Mouse (Mus musculus) stomach, embryonic 14.5 days (tissue): Measurements from ENCODE around the gene Klhl21. TPM values are rescaled to one million over a fixed set of nuclear protein-coding genes. Genes with fewer than 3 reads are reported as not detected.

Experiments
- ATAC-seq: fragments of 200-750 bp; cut with Nextera tagmentation; 2 replicates; pipeline ENCODE4 v1.8.0; 2017; ENCODE audit warnings: low read depth, moderate TSS enrichment; ENCODE audit not compliant: insufficient number of reproducible peaks, insufficient read depth, low FRiP score
- H3K27ac ChIP-seq: fragments of 300-500 bp; sonication (generic); 2 replicates; pipeline ENCODE4 v1.5.1; 2014; ENCODE audit warnings: mild to moderate bottlenecking, low read length, moderate library complexity, mixed read lengths
- H3K27me3 ChIP-seq: fragments of 300-500 bp; sonication (generic); 2 replicates; pipeline ENCODE4 v1.6.1; 2014; ENCODE audit warnings: low read length, control low read depth, mixed read lengths; ENCODE audit not compliant: control insufficient read depth, insufficient read depth
- H3K36me3 ChIP-seq: fragments of 300-500 bp; sonication (generic); 2 replicates; pipeline ENCODE4 v1.6.1; 2014; ENCODE audit warnings: mild to moderate bottlenecking, control low read depth, low read length, moderate library complexity, mixed read lengths; ENCODE audit not compliant: control insufficient read depth, insufficient read depth
- H3K4me1 ChIP-seq: fragments of 300-500 bp; sonication (generic); 2 replicates; pipeline ENCODE4 v1.6.1; 2014; ENCODE audit warnings: low read length, control low read depth, mixed read lengths; ENCODE audit not compliant: control insufficient read depth, insufficient read depth
- H3K4me2 ChIP-seq: fragments of 300-500 bp; sonication (generic); replicated peaks from 2 replicates; pipeline ENCODE4 v1.6.1; 2014; ENCODE audit warnings: low read depth, low read length, control low read depth
- H3K4me3 ChIP-seq: fragments of 300-500 bp; sonication (generic); 2 replicates; pipeline ENCODE4 v1.5.1; 2014; ENCODE audit warnings: low read depth, low read length, control low read depth
- H3K9ac ChIP-seq: fragments of 300-500 bp; sonication (generic); replicated peaks from 2 replicates; pipeline ENCODE4 v1.6.1; 2014; ENCODE audit warnings: low read depth, mild to moderate bottlenecking, control low read depth, low read length, moderate library complexity, mixed read lengths
- H3K9me3 ChIP-seq: fragments of 300-500 bp; sonication (generic); 2 replicates; pipeline ENCODE4 v1.6.1; 2016; ENCODE audit warnings: low read depth, low read length, control low read depth; ENCODE audit not compliant: control insufficient read depth
- WGBS: fragments of 180-500 bp; shearing (Covaris S2); extraction: QIAGEN DNeasy Blood & Tissue Kit; methylation state at CpG from one replicate; pipeline ENCODE4 v1.1.7; 2014; 5-methylcytosine and 5-hydroxymethylcytosine counted together
- polyA plus RNA-seq: library from polyadenylated mRNA; unstranded; fragments of >200 nt; fragmentation: Nextera tagmentation; extraction: Ambion mirVana; gene quantifications from 2 replicates; pipeline ENCODE4 v1.2.1, GENCODE M21; 2014

The Klhl21 gene
- polyA plus RNA-seq, 1 experiment from 2014 or later: 5.8 TPM

DNA sequence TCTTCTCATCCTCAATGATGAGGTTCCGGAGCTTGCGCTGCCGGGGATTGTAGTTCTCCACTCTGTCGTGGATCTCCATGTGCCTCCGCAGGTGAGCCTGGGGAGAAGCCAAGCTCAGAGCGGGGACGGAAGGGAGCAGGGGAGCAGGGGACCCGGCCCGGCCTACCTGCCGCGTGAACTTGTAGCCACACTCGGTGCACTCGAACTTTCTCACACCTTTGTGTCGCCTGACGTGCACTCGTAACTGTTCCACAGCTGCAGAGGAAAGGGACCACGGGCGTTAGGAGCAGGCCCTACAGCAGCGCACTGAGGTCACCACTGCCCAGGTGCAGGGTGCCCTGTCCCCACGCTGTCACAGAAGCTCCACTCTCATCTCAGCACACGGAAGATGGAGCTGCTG is 11.4 kb downstream of the Klhl21 start:
- Histone ChIP-seq H3K4me3 (no peak overlapping the region), H3K4me1 (peaks cover 2% of the 10 kb centered on the region; the same call in 1 of the 2 replicates), H3K36me3 (peaks cover 60% of the 10 kb centered on the region), H3K9ac (no peak overlapping the region), H3K27ac (no peak overlapping the region), H3K9me3 (no peaks in the 10 kb centered on the region), H3K27me3 (no peaks in the 10 kb centered on the region), H3K4me2 (no peak overlapping the region)
- no peak for ATAC-seq
- 92% methylated on average over 21 of the region's 21 CpGs for WGBS

DNA sequence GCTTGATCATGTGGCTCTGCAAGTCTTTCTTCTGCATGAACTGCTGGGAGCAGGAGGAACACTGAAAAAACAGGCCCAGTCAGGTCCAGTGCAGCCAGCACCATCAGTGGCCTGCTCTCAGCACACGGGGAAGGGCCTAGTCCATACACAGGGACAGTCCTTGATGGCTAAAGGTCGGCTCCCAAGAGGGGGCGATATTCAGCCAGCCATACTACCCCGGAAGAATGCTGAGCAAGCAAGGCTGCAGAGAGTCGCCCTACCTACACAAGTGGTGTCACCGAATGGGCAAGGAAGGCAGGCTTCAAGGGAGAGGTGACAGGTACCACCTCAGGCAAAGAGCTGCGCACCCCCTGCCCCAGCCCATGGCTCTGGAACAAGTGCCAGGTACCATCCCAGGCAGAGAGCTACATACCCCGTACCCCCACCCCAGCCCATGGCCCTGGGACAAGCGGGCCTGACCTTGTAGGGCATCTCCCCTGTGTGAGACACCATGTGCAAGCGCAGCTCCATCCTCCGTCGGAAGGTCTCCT is 13.0 kb downstream of the Klhl21 start:
- ATAC-seq: no peak
- Histone ChIP-seq H3K36me3 (peaks cover 47% of the 10 kb centered on the region), H3K9ac (no peak overlapping the region), H3K27ac (no peak overlapping the region), H3K4me1 (peaks cover 17% of the 10 kb centered on the region), H3K27me3 (no peaks in the 10 kb centered on the region), H3K4me2 (no peak overlapping the region), H3K9me3 (no peaks in the 10 kb centered on the region), H3K4me3 (no peak overlapping the region)
- 84% methylated on average over 12 of the region's 12 CpGs for WGBS

DNA sequence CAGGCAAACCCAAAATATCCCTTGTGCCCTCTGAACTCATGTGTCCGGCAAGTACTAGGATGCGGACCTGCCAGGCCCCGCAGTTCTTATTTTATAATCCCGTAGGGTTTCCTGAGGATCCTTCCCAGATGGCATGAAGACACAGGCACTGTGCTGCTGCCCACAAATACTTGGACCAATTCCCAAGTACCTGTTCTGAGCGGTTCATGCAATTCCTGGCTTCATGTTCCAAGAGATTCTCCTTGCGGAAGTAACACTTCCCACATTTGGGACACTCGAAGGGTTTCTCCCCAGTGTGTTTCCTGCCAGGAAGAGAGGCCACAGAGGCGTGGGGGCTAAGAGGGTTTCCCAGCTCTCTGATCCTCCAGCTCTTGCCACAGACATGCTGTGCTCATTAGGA is 13.9 kb downstream of the Klhl21 start:
- Histone ChIP-seq H3K4me2 (no peak overlapping the region), H3K4me3 (no peak overlapping the region), H3K9ac (no peak overlapping the region), H3K4me1 (peaks cover 18% of the 10 kb centered on the region), H3K27ac (no peak overlapping the region), H3K9me3 (no peaks in the 10 kb centered on the region), H3K27me3 (no peaks in the 10 kb centered on the region), H3K36me3 (peaks cover 47% of the 10 kb centered on the region)
- ATAC-seq: no peak
- 92% methylated on average over 8 of the region's 8 CpGs for WGBS

DNA sequence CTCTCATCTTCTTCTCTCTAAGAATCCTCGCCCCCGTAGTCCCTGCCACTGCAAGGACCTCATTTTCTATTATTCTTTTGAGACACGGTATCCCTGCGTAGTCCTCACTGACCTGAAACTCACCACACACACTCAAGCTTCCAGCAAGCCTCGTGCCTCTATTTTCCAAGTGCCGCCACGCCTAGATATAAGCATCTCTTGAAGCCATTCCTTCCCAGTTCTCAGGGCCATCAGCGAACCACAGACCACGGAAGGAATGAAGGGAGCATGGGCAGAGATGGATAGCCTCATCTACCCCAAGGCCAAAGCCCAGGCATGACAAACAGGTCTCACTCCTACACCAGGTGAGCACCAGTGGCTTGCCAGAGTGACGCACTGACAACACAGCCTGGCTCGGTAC is 15.9 kb downstream of the Klhl21 start:
- no peak overlapping the region for H3K9ac ChIP-seq
- no peak for ATAC-seq
- no peaks in the 10 kb centered on the region for H3K9me3 ChIP-seq
- H3K27me3 ChIP-seq: no peaks in the 10 kb centered on the region
- H3K36me3 ChIP-seq: peaks cover 36% of the 10 kb centered on the region
- no peak overlapping the region for H3K4me2 ChIP-seq
- H3K4me1 ChIP-seq: peaks cover 24% of the 10 kb centered on the region
- no peak overlapping the region for H3K27ac ChIP-seq
- WGBS: 91% methylated on average over 11 of the region's 11 CpGs
- no peak overlapping the region for H3K4me3 ChIP-seq

DNA sequence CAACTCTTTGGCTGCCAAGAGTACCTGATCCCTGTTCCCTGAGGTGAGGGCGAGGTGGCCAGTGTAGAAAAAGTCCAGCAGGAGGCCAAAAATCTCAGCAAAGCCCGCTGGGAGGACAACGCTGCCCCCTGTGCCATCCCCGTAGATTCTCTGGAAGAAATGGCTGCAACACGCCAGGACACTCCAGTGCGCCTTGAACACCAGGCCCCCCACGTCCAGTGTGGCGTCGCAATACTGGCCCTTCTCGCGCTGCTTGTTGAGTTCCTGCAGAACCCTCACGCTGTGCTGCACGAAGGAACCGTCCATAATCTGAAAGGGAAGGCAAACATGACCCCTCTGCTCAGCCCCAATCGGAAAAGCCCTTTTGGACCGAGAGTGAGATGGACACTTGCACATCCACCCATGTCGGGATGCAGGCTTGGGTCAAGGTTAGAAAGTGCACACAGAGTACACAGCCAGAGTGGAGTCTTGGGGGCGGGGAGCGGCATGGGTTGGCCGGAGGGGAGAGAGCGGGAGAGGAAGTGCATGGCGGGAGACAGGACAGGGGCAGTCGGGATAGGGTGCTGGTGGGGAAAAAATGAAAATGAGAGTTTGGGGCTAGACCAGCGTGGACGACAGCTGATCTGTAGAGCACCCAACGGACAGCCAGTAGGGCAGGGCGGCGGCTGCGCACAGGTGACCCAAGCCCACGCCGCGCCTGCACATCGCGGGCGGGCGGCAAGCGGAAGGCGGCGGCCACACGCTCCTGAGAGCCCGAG is 18.3 kb downstream of the Klhl21 start:
- no peaks in the 10 kb centered on the region for H3K27me3 ChIP-seq
- ATAC-seq: peak; percentile 53
- H3K4me2 ChIP-seq: peak overlapping the region; percentile 80
- H3K36me3 ChIP-seq: peaks cover 12% of the 10 kb centered on the region
- no peaks in the 10 kb centered on the region for H3K9me3 ChIP-seq
- H3K27ac ChIP-seq: 0 out of 2 replicates have a peak overlapping the region, but pooled peaks have one; percentile 56
- peaks cover 24% of the 10 kb centered on the region for H3K4me1 ChIP-seq
- 2% methylated on average over 26 of the region's 41 CpGs for WGBS
- peak overlapping the region; percentile 59 for H3K9ac ChIP-seq
- peak overlapping the region; percentile 63 for H3K4me3 ChIP-seq

GRCm38 (mm10) chr4:152027524-152027923 is 18.9 kb downstream of the Klhl21 start, which contains the start of gene Zbtb48:
Gene Zbtb48, minus strand, starts transcription at chr4:152027671.
- Histone ChIP-seq H3K27ac (0 out of 2 replicates have a peak within 1 kb of the TSS, but pooled peaks have one; percentile 56), H3K9ac (peak within 1 kb of the TSS; percentile 59), H3K4me1 (peaks cover 24% of the 10 kb centered on the region), H3K4me2 (peak within 1 kb of the TSS; percentile 86), H3K36me3 (peaks cover 9% of the 10 kb centered on the region), H3K9me3 (no peaks in the 10 kb centered on the region), H3K27me3 (no peaks in the 10 kb centered on the region), H3K4me3 (peak within 1 kb of the TSS; percentile 63)
- peak; percentile 97 for ATAC-seq
- WGBS: under 1% methylated on average over 35 of the region's 35 CpGs

GRCm38 (mm10) chr4:152028456-152028855 is 19.9 kb downstream of the Klhl21 start:
- H3K4me2 ChIP-seq: peak overlapping the region; percentile 86
- no peak overlapping the region for H3K4me3 ChIP-seq
- no peak overlapping the region for H3K27ac ChIP-seq
- no peaks in the 10 kb centered on the region for H3K9me3 ChIP-seq
- no peaks in the 10 kb centered on the region for H3K27me3 ChIP-seq
- peaks cover 24% of the 10 kb centered on the region for H3K4me1 ChIP-seq
- H3K9ac ChIP-seq: no peak overlapping the region
- no peak for ATAC-seq
- H3K36me3 ChIP-seq: peaks cover 1% of the 10 kb centered on the region
- 64% methylated on average over 15 of the region's 15 CpGs for WGBS

DNA sequence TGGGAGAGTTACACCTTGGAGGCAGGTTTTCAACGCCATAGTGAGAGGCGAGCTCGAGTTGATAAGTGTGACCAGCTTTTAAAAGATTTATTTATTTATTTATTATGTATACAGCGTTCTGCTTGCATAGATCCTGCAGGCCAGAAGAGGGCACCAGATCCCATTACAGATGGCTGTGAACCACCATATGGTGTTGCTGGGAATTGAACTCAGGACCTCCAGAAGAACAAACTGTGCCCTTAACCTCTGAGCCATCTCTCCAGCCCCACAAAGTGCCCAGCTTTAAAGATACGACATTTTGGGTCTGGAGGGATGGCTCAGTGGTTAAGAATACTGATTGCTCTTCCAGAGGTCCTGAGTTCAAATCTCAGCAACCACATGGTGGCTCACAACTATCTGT is 20.5 kb downstream of the Klhl21 start:
- no peak overlapping the region for H3K9ac ChIP-seq
- H3K4me2 ChIP-seq: no peak overlapping the region
- peaks cover 24% of the 10 kb centered on the region for H3K4me1 ChIP-seq
- WGBS: 48% methylated on average over 5 of the region's 5 CpGs
- no peaks in the 10 kb centered on the region; the same call in none of the 2 replicates for H3K36me3 ChIP-seq
- H3K9me3 ChIP-seq: no peaks in the 10 kb centered on the region
- H3K27me3 ChIP-seq: no peaks in the 10 kb centered on the region
- no peak overlapping the region for H3K27ac ChIP-seq
- no peak for ATAC-seq
- no peak overlapping the region for H3K4me3 ChIP-seq
